Mouse (Mus musculus) B cell, adult 2 months (primary cell): ENCODE results near the gene Tfap2a.

Experiments
- DNase-seq, 2 experiments: peaks; one replicate each; pipeline ENCODE4 v3.0.0; 2022

Tfap2a gene

GRCm38 (mm10) chr13:40738196-40738880, at the start of gene Tfap2a:
TSS of gene Tfap2a (minus strand) at chr13:40738376.
- DNase-seq: no peak

- DNase-seq: no peak
Measured at GRCm38 (mm10) chr13:40784202-40784771, 46.1 kb upstream of the Tfap2a start.

DNA sequence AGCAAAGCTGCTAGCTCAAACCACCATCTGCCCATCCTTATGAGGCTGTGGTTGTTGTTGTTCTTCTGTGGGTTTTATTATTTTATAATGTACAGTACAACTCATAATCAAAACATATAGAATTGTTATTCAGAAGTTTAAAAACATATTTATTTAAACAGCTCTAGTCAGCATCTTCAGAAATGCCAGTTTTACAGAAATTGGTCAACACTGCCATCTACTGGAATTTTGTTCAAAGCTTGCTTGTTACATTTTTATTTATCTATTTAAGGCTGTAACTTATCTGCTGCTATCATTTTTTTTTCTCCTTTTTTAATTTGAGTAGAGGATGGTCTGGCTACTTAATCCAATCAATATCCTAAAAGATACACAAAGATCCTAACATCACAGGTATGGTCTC, 19.8 kb upstream of the Tfap2a start:
- no peak for DNase-seq

DNA sequence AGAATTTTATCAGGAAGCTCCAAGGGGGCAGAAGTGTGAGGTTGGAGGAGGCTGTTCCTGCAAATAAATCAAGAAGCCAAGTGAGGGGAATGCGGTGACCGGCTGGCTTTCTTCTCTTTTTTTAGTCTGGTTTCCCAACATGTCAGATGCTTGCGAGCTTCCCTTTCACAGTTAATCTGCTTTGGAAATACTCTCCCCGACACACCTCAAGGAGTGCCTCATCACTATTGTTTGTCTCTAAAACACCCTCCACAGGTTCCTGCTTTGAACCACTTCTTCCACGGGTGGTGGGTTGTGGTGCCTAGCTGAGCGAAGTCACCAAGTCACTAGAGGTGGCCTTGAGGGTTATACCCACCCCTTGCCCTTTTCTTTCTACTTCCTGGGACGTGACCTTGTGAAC, 18.2 kb upstream of the Tfap2a start:
- no peak for DNase-seq

DNA sequence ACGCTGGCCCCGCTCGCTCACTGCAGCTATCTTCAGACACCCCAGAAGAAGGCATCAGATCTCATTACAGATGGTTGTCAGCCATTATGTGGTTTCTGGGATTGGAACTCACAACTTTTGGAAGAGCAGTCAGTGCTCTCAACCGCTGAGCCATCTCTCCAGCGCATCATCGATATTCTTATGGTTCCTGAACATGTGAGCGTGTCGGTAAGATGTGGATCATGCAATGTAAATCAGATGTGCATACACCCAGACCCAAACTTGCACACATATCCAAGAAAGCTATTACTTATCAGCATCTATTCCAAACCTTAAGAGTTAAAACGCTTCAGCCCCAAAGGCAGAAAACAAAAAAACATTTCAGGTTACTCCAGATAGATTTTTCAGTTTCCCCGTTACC, 15.9 kb upstream of the Tfap2a start:
- DNase-seq: no peak

- DNase-seq: no peak
Measured at GRCm38 (mm10) chr13:40751889-40752288, 13.7 kb upstream of the Tfap2a start.

DNA sequence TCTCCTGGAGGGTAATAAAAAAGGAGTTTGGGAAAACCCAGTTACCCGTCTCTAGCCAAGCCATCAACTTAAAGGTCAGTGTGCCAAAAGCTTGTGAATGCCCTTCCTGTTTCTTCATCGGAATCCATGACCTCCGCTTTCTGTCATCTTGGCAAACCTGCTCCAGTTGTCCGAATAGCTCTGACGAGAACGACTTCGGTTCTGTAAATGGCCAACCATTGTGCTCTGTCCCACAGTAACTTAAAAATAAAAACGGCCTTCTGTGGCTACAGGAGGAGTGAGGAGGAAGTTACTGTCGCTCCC, 11.4 kb upstream of the Tfap2a start:
- DNase-seq: no peak

GRCm38 (mm10) chr13:40748785-40749602, 10.8 kb upstream of the Tfap2a start:
- DNase-seq: no peak

- DNase-seq: no peak
Measured at GRCm38 (mm10) chr13:40744111-40744805, 6.1 kb upstream of the Tfap2a start.

- no peak for DNase-seq
Measured at GRCm38 (mm10) chr13:40743221-40743620, 5.0 kb upstream of the Tfap2a start.

DNA sequence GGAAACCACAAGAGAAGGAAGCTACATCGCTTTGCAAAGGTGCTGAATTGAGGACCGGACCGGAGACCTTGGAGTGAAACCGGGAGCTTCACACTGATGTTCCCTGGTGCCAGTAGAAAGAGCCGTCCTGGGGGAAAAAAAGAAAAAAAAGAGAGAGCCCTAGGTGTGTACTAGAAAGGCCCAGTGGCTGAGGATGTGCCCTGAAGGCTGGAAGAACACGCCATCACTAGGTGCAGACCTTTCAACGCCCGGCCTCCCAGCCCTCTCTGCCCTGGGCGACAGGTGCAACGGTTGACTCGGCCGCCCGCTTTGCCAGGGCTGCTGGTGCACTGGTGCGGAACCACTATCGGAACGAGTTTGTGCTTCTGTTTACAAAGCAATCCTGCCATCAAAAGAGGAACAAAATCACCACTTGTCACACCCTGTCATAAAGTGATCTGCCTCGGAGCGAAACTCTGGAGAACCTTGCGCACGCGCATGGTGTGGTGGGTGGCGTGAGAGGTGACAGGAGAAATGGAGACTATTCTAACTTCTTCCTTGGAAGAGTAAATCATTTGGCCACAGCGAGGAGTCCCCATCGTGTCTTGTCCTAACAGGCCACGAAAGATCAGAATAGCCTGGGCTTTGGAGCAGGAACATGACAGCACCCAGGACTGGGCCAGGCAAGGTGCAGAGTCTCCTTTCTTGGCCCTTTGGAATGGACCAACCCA, 3.8 kb upstream of the Tfap2a start:
- no peak for DNase-seq

GRCm38 (mm10) chr13:40741436-40741835, 3.3 kb upstream of the Tfap2a start:
- no peak for DNase-seq

GRCm38 (mm10) chr13:40740727-40741360, 2.7 kb upstream of the Tfap2a start:
- no peak for DNase-seq

GRCm38 (mm10) chr13:40739901-40740300, 1.7 kb upstream of the Tfap2a start:
- no peak for DNase-seq

DNA sequence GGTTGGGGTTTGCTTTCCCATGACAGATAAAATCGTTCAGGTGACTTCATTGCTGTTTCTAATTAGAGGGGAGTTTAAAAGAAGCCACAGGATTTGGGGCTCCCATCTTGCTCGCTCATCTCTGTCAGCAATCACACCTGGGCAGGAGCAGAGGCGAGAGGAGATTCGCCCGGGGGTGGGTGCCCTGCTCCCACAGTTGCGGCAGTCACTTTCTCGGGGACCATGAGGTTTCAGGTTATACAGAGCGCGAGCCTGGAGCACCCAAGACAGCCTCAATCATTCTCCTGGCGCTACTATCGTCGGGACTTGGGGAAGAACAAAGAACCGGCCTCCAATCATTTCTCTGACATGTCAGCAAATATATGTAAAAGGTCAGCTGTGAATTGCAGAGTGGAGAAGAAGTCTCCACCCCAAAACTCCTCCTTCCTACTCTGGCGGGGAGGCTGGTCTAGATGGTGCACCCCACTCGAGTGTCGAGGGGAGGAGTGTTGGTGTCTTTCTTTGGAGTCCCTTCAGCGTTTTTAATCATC, 1.0 kb upstream of the Tfap2a start:
- no peak for DNase-seq

DNA sequence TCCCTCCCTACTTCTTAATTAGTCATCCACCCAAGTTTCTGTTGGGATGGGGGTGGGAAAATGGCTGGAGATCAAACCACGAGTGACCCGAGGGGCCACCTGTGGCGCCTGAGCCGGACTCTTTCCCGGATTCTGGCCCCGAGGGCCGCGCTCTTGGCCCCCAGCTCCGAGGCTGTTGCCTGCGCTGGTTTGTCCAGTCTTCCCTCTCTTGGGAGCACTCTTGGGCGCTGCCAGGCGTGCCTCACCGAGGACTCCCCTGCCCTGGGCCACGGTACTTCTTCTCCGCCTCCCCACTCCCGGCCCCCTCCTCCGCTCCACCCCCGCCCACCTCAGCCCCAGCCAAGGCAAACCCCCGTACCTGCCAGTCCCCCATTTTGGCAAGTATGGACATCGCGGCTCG, 415 bp downstream of the Tfap2a start:
- no peak for DNase-seq

DNA sequence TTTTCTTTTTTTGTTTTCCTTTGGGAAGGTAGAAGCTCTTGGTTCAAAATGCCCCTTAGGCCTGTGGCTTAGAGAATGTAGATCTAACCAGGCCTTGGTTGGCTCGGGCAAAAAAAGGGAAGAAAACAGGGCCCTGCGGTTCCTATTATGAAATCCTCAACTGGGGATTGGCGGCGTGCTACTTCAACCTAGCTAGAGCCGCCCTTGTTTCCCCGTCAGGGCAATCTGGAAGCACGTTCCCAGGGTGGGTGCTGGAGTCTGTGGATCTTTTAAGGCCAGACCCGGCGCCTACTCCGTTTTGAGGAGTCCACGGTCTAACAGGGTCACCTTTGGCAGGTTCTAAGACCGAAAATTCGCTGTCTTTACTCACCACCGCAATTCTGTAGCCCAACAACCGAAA, 1.1 kb downstream of the Tfap2a start:
- no peak for DNase-seq

DNA sequence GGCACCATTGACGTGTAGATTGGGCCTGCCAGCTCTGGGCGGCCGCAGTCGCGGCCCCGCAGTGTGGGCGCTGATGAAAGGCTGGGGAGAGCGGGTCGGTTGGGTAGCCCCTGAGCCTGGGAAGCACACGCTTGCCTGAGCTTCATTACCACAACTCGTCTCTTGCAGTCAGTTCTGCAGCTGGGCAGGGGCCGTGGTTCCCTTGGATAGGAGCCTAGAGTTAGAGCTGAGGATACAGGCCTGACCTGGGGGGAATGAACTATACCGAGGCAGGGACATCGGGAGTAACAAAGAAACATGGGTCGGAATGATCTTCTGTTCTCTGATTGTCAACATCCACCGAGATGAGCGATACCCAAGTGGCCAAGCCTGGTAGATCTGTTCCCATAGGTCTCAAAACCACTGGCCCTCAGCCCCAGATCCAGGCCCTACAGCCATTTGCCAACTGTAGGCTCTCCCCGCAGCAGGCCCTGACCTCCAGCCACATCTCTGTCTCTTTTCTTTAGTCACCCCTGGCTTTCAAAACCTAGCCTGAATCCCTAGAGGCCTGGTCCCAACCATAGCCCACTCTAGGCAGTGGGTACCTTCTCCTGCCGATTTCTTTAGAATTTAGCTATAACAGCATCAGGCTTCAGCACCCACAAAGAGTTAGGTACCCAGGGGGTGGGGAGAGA, 1.9 kb downstream of the Tfap2a start:
- DNase-seq: no peak

DNA sequence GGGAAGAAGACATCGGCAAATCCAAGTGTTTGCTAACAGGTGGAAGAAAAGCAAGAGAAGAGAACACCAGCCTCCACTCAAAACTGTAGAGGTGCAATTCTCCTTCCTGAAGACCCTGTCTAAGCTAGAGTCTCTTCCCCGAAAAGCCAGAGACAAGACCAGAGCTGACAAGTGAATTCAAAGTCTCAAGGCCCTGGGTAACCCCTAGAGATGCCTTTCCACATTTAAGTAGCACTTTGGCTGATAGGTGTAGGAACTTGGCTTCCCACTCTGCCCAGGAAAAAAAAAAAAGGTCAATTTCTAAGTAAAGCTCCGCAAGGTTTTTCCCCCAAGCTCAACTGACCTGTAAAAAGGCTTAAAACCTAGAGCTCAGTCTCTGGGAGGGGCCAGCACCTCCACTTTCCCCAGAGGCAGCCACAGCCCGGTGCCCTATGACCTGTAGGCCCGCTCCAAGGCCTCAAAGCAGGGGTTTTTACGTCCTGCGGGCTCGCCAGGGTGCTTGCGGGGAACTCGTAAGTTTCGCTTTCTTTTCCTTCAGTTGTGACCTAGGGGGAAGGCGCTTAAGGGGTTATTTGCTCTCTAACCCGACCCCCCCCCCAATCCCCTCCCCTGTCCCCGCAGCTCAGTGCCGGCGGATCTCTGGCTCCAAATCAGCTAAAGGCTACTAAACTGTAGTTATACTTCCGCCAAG, 2.6 kb downstream of the Tfap2a start:
- no peak for DNase-seq

- DNase-seq: no peak
Measured at GRCm38 (mm10) chr13:40734316-40734965, 3.7 kb downstream of the Tfap2a start.
